Mouse (Mus musculus) spleen, adult 2 months (tissue): Measurements from ENCODE around the gene Cit. TPM values are rescaled to one million over a fixed set of nuclear protein-coding genes. Genes with fewer than 3 reads are reported as not detected.

ENCODE experiments used
- DNase-seq, 2 experiments: peaks; one replicate each; pipeline versions ENCODE4 v3.0.0 to v3.0.0-alpha.2; 2012 to 2021; ENCODE audit warnings: low spot score in 2 of 2, low read depth in 1 of 2
- H3K27ac ChIP-seq: fragments of 200-500 bp; 2 replicates; pipeline ENCODE4 v1.5.1; 2012; ENCODE audit warnings: low read length, inconsistent platforms; ENCODE audit not compliant: insufficient read depth
- H3K27me3 ChIP-seq: fragments of 200-500 bp; 2 replicates; pipeline ENCODE4 v1.6.1; 2012; ENCODE audit warnings: mild to moderate bottlenecking, moderate library complexity, low read length, inconsistent platforms; ENCODE audit not compliant: control insufficient read depth, insufficient read depth
- H3K36me3 ChIP-seq: fragments of 200-500 bp; 2 replicates; pipeline ENCODE4 v1.6.1; 2012; ENCODE audit warnings: mild to moderate bottlenecking, low read length, inconsistent platforms; ENCODE audit not compliant: control insufficient read depth, insufficient read depth
- H3K4me1 ChIP-seq: fragments of 200-500 bp; 2 replicates; pipeline ENCODE4 v1.6.1; 2011; ENCODE audit warnings: inconsistent platforms; ENCODE audit not compliant: control insufficient read depth, insufficient read depth, insufficient read length
- H3K4me3 ChIP-seq: fragments of 200-500 bp; 2 replicates; pipeline ENCODE4 v1.5.1; 2011; ENCODE audit warnings: mild to moderate bottlenecking, inconsistent platforms; ENCODE audit not compliant: insufficient read depth, insufficient read length; ENCODE audit errors: extremely low read depth
- CTCF ChIP-seq: fragments of 200-500 bp; IDR thresholded peaks from 2 replicates; pipeline ENCODE4 v1.5.1; 2011; ENCODE audit warnings: mild to moderate bottlenecking, inconsistent platforms; ENCODE audit not compliant: insufficient read depth, insufficient read length, insufficient replicate concordance; ENCODE audit errors: extremely low read depth
- POLR2A ChIP-seq: fragments of 200-500 bp; IDR thresholded peaks from 2 replicates; pipeline ENCODE4 v1.6.1; 2011; ENCODE audit warnings: low read depth, low read length, inconsistent platforms
- WGBS: fragments of 180-500 bp; shearing (Covaris S2); methylation state at CpG from one replicate; pipeline ENCODE4 v1.1.7; 2018; 5-methylcytosine and 5-hydroxymethylcytosine counted together
- polyA plus RNA-seq: library from polyadenylated mRNA; depleted of rRNA; stranded (reverse); fragments of >200 nt; gene quantifications from 2 replicates; pipeline ENCODE4 v1.2.3, GENCODE M21; 2012

Cit gene
- polyA plus RNA-seq, 1 experiment = 6.3 TPM

- Histone ChIP-seq H3K36me3 (peaks cover 67% of the 10 kb centered on the region), H3K27me3 (no peaks in the 10 kb centered on the region), H3K4me1 (no peaks in the 10 kb centered on the region; the same call in 1 of the 2 replicates), H3K27ac (no peak overlapping the region), H3K4me3 (no peak overlapping the region)
- 79% methylated on average over 6 of the region's 6 CpGs for WGBS
- DNase-seq = no peak
- TF ChIP-seq POLR2A (no peak), CTCF (no peak)
These were observed 173.7 kb downstream of the Cit start for GRCm38 (mm10) chr5:116018784-116019183.

GRCm38 (mm10) chr5:116019371-116019770 lies 174.3 kb downstream of the Cit start:
- no peak for TF ChIP-seq CTCF
- no peak for TF ChIP-seq POLR2A
- no peak for DNase-seq
- Histone ChIP-seq H3K4me1 (no peaks in the 10 kb centered on the region; the same call in 1 of the 2 replicates), H3K27ac (no peak overlapping the region), H3K27me3 (no peaks in the 10 kb centered on the region), H3K4me3 (no peak overlapping the region), H3K36me3 (peaks cover 61% of the 10 kb centered on the region)
- WGBS = 86% methylated on average over 11 of the region's 11 CpGs

- no peak for DNase-seq
- peaks cover 44% of the 10 kb centered on the region for H3K36me3 ChIP-seq
- H3K4me3 ChIP-seq = no peak overlapping the region
- TF ChIP-seq CTCF = no peak
- no peak for TF ChIP-seq POLR2A
- H3K4me1 ChIP-seq = no peaks in the 10 kb centered on the region; the same call in 1 of the 2 replicates
- H3K27ac ChIP-seq = no peak overlapping the region
- 77% methylated on average over 14 of the region's 14 CpGs for WGBS
- H3K27me3 ChIP-seq = no peaks in the 10 kb centered on the region
These were observed 176.5 kb downstream of the Cit start for GRCm38 (mm10) chr5:116021552-116021951.

- Histone ChIP-seq H3K27me3 (no peaks in the 10 kb centered on the region), H3K27ac (peak overlapping the region; percentile 12; the same call in 1 of the 2 replicates), H3K4me3 (no peak overlapping the region), H3K36me3 (peaks cover 39% of the 10 kb centered on the region), H3K4me1 (no peaks in the 10 kb centered on the region; the same call in 1 of the 2 replicates)
- WGBS = 84% methylated on average over 12 of the region's 12 CpGs
- TF ChIP-seq POLR2A = no peak
- no peak for TF ChIP-seq CTCF
- no peak for DNase-seq
These were observed 177.1 kb downstream of the Cit start for GRCm38 (mm10) chr5:116022131-116022530.

- DNase-seq = no peak
- peak overlapping the region; percentile 24 for H3K27ac ChIP-seq
- WGBS = 44% methylated on average over 7 of the region's 7 CpGs
- no peaks in the 10 kb centered on the region for H3K27me3 ChIP-seq
- TF ChIP-seq POLR2A (no peak), CTCF (no peak)
- H3K36me3 ChIP-seq = peaks cover 33% of the 10 kb centered on the region
- H3K4me1 ChIP-seq = no peaks in the 10 kb centered on the region; the same call in 1 of the 2 replicates
- peak overlapping the region; percentile 77; the same call in 1 of the 2 replicates for H3K4me3 ChIP-seq
These were observed 177.7 kb downstream of the Cit start for GRCm38 (mm10) chr5:116022658-116023200.

GRCm38 (mm10) chr5:116023251-116023661 lies 178.2 kb downstream of the Cit start:
- H3K4me1 ChIP-seq = no peaks in the 10 kb centered on the region; the same call in 1 of the 2 replicates

GRCm38 (mm10) chr5:116023821-116024284 lies 178.8 kb downstream of the Cit start:
- no peak for TF ChIP-seq POLR2A
- TF ChIP-seq CTCF = no peak
- Histone ChIP-seq H3K4me3 (peak overlapping the region; percentile 77), H3K36me3 (peaks cover 24% of the 10 kb centered on the region), H3K27ac (peak overlapping the region; percentile 68), H3K27me3 (no peaks in the 10 kb centered on the region), H3K4me1 (no peaks in the 10 kb centered on the region; the same call in 1 of the 2 replicates)
- under 1% methylated on average over 27 of the region's 28 CpGs for WGBS
- DNase-seq = peak in 1 of 2 experiments; percentile 13

More at GRCm38 (mm10) chr5:116023251-116023661, 178.2 kb downstream of the Cit start:
- Histone ChIP-seq H3K27ac (peak overlapping the region; percentile 68; the same call in 1 of the 2 replicates), H3K27me3 (no peaks in the 10 kb centered on the region), H3K36me3 (peaks cover 29% of the 10 kb centered on the region), H3K4me3 (peak overlapping the region; percentile 77)
- WGBS = 37% methylated on average over 8 of the region's 8 CpGs
- no peak for DNase-seq
- TF ChIP-seq CTCF (no peak), POLR2A (no peak)
